Mouse (Mus musculus) stomach, embryonic 14.5 days (tissue): ENCODE data around the gene Bean1. TPM values are rescaled to one million over a fixed set of nuclear protein-coding genes. Genes with fewer than 3 reads are reported as not detected.
A peak's percentile ranks its signal among the peaks of the same experiment; 100 is the strongest.
"Not testable (repeated sequence)": the region's sequence is repeated elsewhere in the genome, so short reads cannot be mapped to it uniquely, and the experiment has no call there.

Source experiments
- ATAC-seq: fragments of 200-750 bp; cut with Nextera tagmentation; 2 replicates; pipeline ENCODE4 v1.8.0; 2017; ENCODE audit warnings: low read depth, moderate TSS enrichment; ENCODE audit not compliant: insufficient number of reproducible peaks, insufficient read depth, low FRiP score
- H3K27ac ChIP-seq: fragments of 300-500 bp; sonication (generic); 2 replicates; pipeline ENCODE4 v1.5.1; 2014; ENCODE audit warnings: mild to moderate bottlenecking, low read length, moderate library complexity, mixed read lengths
- H3K27me3 ChIP-seq: fragments of 300-500 bp; sonication (generic); 2 replicates; pipeline ENCODE4 v1.6.1; 2014; ENCODE audit warnings: low read length, control low read depth, mixed read lengths; ENCODE audit not compliant: control insufficient read depth, insufficient read depth
- H3K36me3 ChIP-seq: fragments of 300-500 bp; sonication (generic); 2 replicates; pipeline ENCODE4 v1.6.1; 2014; ENCODE audit warnings: mild to moderate bottlenecking, control low read depth, low read length, moderate library complexity, mixed read lengths; ENCODE audit not compliant: control insufficient read depth, insufficient read depth
- H3K4me1 ChIP-seq: fragments of 300-500 bp; sonication (generic); 2 replicates; pipeline ENCODE4 v1.6.1; 2014; ENCODE audit warnings: low read length, control low read depth, mixed read lengths; ENCODE audit not compliant: control insufficient read depth, insufficient read depth
- H3K4me2 ChIP-seq: fragments of 300-500 bp; sonication (generic); replicated peaks from 2 replicates; pipeline ENCODE4 v1.6.1; 2014; ENCODE audit warnings: low read depth, low read length, control low read depth
- H3K4me3 ChIP-seq: fragments of 300-500 bp; sonication (generic); 2 replicates; pipeline ENCODE4 v1.5.1; 2014; ENCODE audit warnings: low read depth, low read length, control low read depth
- H3K9ac ChIP-seq: fragments of 300-500 bp; sonication (generic); replicated peaks from 2 replicates; pipeline ENCODE4 v1.6.1; 2014; ENCODE audit warnings: low read depth, mild to moderate bottlenecking, control low read depth, low read length, moderate library complexity, mixed read lengths
- H3K9me3 ChIP-seq: fragments of 300-500 bp; sonication (generic); 2 replicates; pipeline ENCODE4 v1.6.1; 2016; ENCODE audit warnings: low read depth, low read length, control low read depth; ENCODE audit not compliant: control insufficient read depth
- WGBS: fragments of 180-500 bp; shearing (Covaris S2); extraction: QIAGEN DNeasy Blood & Tissue Kit; methylation state at CpG from one replicate; pipeline ENCODE4 v1.1.7; 2014; 5-methylcytosine and 5-hydroxymethylcytosine counted together
- polyA plus RNA-seq: library from polyadenylated mRNA; unstranded; fragments of >200 nt; fragmentation: Nextera tagmentation; extraction: Ambion mirVana; gene quantifications from 2 replicates; pipeline ENCODE4 v1.2.1, GENCODE M21; 2014

The Bean1 gene
- polyA plus RNA-seq, 1 experiment from 2014 or later = 1.6 TPM

DNA sequence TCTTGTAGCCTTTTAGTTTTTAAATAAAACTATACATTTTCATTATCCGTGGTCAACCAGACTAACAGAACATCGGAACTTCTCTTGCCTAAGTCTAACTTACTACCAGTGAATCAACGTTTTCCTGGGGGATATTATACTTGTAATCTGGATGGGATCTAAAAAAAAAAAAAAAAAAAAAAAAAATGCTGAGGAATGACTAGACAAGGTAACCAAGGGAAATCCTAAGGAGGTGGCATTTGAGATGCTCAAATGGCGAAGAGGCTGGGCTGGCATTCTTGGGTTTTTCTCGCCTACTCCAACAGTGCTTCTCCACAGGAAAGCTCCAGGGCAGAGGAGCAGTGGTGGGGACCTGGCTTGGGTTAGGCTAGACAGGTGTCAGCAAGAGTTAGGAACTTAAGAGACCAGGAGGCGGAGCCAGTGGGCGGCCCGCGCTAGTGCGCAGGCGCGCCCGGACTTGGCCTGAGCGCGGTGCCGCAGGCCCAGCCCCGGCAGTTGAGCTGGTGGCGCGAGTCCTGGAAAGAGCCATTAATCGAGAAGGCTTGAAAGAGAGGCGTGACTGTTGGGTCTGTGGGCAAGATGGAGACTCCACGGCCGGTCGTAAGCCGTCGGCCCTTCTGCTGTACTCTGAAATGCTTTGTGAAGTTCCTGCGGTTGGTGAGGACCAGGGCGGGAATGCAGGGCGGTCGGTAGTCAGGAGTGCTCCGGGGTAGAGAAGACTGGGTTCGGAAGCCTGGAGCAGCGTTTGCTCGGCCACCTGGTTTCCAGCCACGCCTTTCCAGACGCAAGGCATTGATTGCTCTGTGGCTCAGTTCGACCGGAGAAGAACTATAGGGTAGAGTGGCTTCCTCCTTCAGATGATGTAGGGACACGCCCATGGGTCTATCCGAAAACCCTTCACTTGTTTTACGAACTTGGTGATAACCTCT lies 80.5 kb downstream of the Bean1 start, which contains the start of gene Cklf:
Cklf (plus strand) TSS at position 423 of the 929 bp plus-strand sequence.
- ATAC-seq = peak; percentile 88

DNA sequence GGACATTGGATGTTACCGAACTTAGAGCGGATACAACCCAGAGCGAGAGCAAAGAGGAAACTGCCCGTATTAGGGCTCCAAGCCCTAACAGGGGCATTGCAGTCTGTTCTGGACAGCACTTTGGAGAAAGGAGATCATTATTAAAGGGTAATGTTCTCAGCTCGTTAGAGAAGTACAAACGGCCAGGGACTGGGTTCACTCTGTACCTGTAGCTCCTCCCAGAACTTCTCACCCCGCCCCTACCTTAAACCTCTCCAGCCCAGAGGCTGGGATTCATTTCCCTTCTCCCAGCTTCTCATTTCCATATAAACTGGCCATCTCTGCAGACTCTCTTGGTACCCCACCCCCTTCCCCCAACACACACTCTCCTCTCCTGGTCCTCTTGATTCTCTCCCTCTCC lies 81.2 kb downstream of the Bean1 start:
- WGBS = 0% methylated on average over 7 of the region's 7 CpGs
- Histone ChIP-seq H3K27me3 (no peaks in the 10 kb centered on the region), H3K9me3 (no peaks in the 10 kb centered on the region), H3K4me3 (peak overlapping the region; percentile 63), H3K9ac (peak overlapping the region; percentile 45), H3K4me1 (peaks cover 9% of the 10 kb centered on the region), H3K36me3 (no peaks in the 10 kb centered on the region), H3K4me2 (peak overlapping the region; percentile 76), H3K27ac (peak overlapping the region; percentile 87; the same call in 1 of the 2 replicates)
- ATAC-seq = peak; percentile 42; the same call in 1 of the 2 replicates

More for the DNA sequence above, 80.5 kb downstream of the Bean1 start, which contains the start of gene Cklf:
- peak within 1 kb of the TSS; percentile 45 for H3K9ac ChIP-seq
- peak within 1 kb of the TSS; percentile 87 for H3K27ac ChIP-seq
- WGBS = 4% methylated on average over 41 of the region's 41 CpGs
- H3K36me3 ChIP-seq = no peaks in the 10 kb centered on the region
- peak within 1 kb of the TSS; percentile 76 for H3K4me2 ChIP-seq
- H3K4me3 ChIP-seq = peak within 1 kb of the TSS; percentile 63
- no peaks in the 10 kb centered on the region for H3K27me3 ChIP-seq
- no peaks in the 10 kb centered on the region for H3K9me3 ChIP-seq
- H3K4me1 ChIP-seq = peaks cover 9% of the 10 kb centered on the region

GRCm38 (mm10) chr8:104253016-104253415 lies 82.8 kb downstream of the Bean1 start:
- H3K4me3 ChIP-seq = no peak overlapping the region
- WGBS = 93% methylated on average over 3 of the region's 3 CpGs
- no peak overlapping the region for H3K4me2 ChIP-seq
- no peak for ATAC-seq
- no peaks in the 10 kb centered on the region; the same call in 1 of the 2 replicates for H3K4me1 ChIP-seq
- peaks cover 3% of the 10 kb centered on the region; the same call in 1 of the 2 replicates for H3K36me3 ChIP-seq
- no peak overlapping the region for H3K27ac ChIP-seq
- H3K9ac ChIP-seq = no peak overlapping the region
- peaks cover under 1% of the 10 kb centered on the region; the same call in 1 of the 2 replicates for H3K9me3 ChIP-seq
- H3K27me3 ChIP-seq = no peaks in the 10 kb centered on the region

- not testable (repeated sequence) for H3K27ac ChIP-seq, H3K4me1 ChIP-seq, H3K27me3 ChIP-seq, H3K4me3 ChIP-seq, H3K4me2 ChIP-seq, H3K9me3 ChIP-seq, H3K9ac ChIP-seq, ATAC-seq
- H3K36me3 ChIP-seq = peaks cover 24% of the 10 kb centered on the region
- 97% methylated on average over 5 of the region's 5 CpGs for WGBS
These were observed 91.6 kb downstream of the Bean1 start for GRCm38 (mm10) chr8:104261802-104262201.

DNA sequence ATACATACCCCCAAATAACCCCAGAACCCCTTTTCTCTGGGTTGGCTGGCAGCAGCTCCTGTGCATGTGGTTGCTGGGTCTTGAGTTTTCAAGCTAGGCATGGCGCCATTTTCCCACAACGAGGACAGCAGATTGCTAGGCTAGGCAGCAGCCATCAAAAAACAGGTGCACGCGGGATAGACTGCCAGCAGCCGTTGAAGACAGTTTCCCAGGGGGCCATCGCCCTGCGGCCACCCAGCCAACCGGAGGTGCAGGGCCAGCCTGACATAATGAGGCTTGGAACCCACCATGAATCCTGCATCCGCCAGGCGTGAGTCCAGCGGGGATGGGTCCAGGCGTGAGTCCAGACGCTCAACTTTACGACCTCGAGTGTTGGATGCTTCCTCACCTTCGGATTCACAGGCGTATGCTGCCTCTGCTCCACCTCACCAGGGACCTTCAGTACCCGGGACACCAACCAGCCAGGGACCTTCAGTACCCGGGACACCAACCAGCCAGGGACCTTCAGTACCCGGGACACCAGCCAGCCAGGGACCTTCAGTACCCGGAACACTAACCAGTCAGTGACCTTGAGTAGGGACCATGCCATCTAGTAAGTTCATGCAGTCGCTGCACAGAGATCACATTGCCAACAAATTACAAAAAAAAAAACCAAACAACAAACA lies 94.2 kb downstream of the Bean1 start:
- not testable (repeated sequence) for H3K9me3 ChIP-seq, H3K27ac ChIP-seq, H3K4me2 ChIP-seq, ATAC-seq, H3K4me1 ChIP-seq, H3K27me3 ChIP-seq, H3K4me3 ChIP-seq, H3K36me3 ChIP-seq, H3K9ac ChIP-seq
- WGBS = 95% methylated on average over 22 of the region's 22 CpGs

- Histone ChIP-seq H3K9ac (no peak overlapping the region), H3K27me3 (no peaks in the 10 kb centered on the region), H3K4me1 (no peaks in the 10 kb centered on the region), H3K36me3 (0 out of 2 replicates have a peak, but pooled peaks cover 9% of the 10 kb centered on the region), H3K9me3 (no peaks in the 10 kb centered on the region), H3K4me3 (no peak overlapping the region), H3K4me2 (no peak overlapping the region), H3K27ac (no peak overlapping the region)
- ATAC-seq = no peak
These were observed 98.1 kb downstream of the Bean1 start for GRCm38 (mm10) chr8:104268368-104268767.

Other genes starting within 250 kb of the Bean1 start
- gene Cdh5, start 68.8 kb upstream of the Bean1 start, polyA plus RNA-seq = 30.2 and 33.1 TPM in 2 replicates
- gene Tk2, start 78.1 kb downstream of the Bean1 start, polyA plus RNA-seq = 16.1 and 19.8 TPM in 2 replicates
- gene Cklf, start 80.4 kb downstream of the Bean1 start, polyA plus RNA-seq = 46.0 and 53.4 TPM in 2 replicates
- gene Cmtm2a, start 122.7 kb downstream of the Bean1 start, polyA plus RNA-seq = not detected in 2 replicates
- gene Gm45711, start 139.6 kb downstream of the Bean1 start, polyA plus RNA-seq = not detected in 2 replicates
- not detected in 2 replicates for gene Cmtm1, start 139.7 kb downstream of the Bean1 start, polyA plus RNA-seq
- gene Gm11020, start 151.1 kb downstream of the Bean1 start, polyA plus RNA-seq = not detected in 2 replicates
- not detected in 2 replicates for gene Cmtm2b, start 151.8 kb downstream of the Bean1 start, polyA plus RNA-seq
- 154 and 155 TPM in 2 replicates for gene Cmtm3, start 169.0 kb downstream of the Bean1 start, polyA plus RNA-seq
- gene Cmtm4, start 225.4 kb downstream of the Bean1 start, polyA plus RNA-seq = 6.4 and 7.2 TPM in 2 replicates